Mouse (Mus musculus) midbrain, embryonic 13.5 days (tissue): ENCODE measurements around the gene Ttc30b. TPM values are rescaled to one million over a fixed set of nuclear protein-coding genes. Genes with fewer than 3 reads are reported as not detected.
"Not testable (repeated sequence)": the region's sequence is repeated elsewhere in the genome, so short reads cannot be mapped to it uniquely, and the experiment has no call there.

ENCODE experiments used
- ATAC-seq: fragments of 200-750 bp; cut with Nextera tagmentation; 2 replicates; pipeline ENCODE4 v1.8.0; 2017; ENCODE audit warnings: mild to moderate bottlenecking, moderate TSS enrichment, moderate library complexity
- H3K27ac ChIP-seq: fragments of 300-500 bp; sonication (generic); 2 replicates; pipeline ENCODE4 v1.5.1; 2015; ENCODE audit warnings: inconsistent platforms, mild to moderate bottlenecking, moderate library complexity
- H3K27me3 ChIP-seq: fragments of 300-500 bp; sonication (generic); 2 replicates; pipeline ENCODE4 v1.6.1; 2015; ENCODE audit warnings: mild to moderate bottlenecking, inconsistent platforms
- H3K36me3 ChIP-seq: fragments of 300-500 bp; sonication (generic); 2 replicates; pipeline ENCODE4 v1.6.1; 2015; ENCODE audit warnings: mild to moderate bottlenecking, inconsistent platforms
- H3K4me1 ChIP-seq: fragments of 300-500 bp; sonication (generic); replicated peaks from 2 replicates; pipeline ENCODE4 v1.6.1; 2015; ENCODE audit warnings: inconsistent platforms
- H3K4me2 ChIP-seq: fragments of 300-500 bp; sonication (generic); replicated peaks from 2 replicates; pipeline ENCODE4 v1.6.1; 2015; ENCODE audit warnings: moderate library complexity, mild to moderate bottlenecking, inconsistent platforms
- H3K4me3 ChIP-seq: fragments of 300-500 bp; sonication (generic); replicated peaks from 2 replicates; pipeline ENCODE4 v1.5.1; 2015; ENCODE audit warnings: mild to moderate bottlenecking, inconsistent platforms
- H3K9ac ChIP-seq: fragments of 300-500 bp; sonication (generic); replicated peaks from 2 replicates; pipeline ENCODE4 v1.6.1; 2015; ENCODE audit warnings: mild to moderate bottlenecking, inconsistent platforms
- H3K9me3 ChIP-seq: fragments of 300-500 bp; sonication (generic); 2 replicates; pipeline ENCODE4 v1.6.1; 2016; ENCODE audit warnings: mild to moderate bottlenecking, inconsistent platforms
- WGBS: fragments of 180-500 bp; shearing (Covaris S2); methylation state at CpG from one replicate; pipeline ENCODE4 v1.1.7; 2015; 5-methylcytosine and 5-hydroxymethylcytosine counted together
- polyA plus RNA-seq: library from polyadenylated mRNA; unstranded; fragments of >200 nt; fragmentation: Nextera tagmentation; extraction: Ambion mirVana; gene quantifications from 2 replicates; pipeline ENCODE4 v1.2.1, GENCODE M21; 2015

The Ttc30b gene
- 15.3 and 15.7 TPM in 2 replicates for polyA plus RNA-seq

- H3K9me3 ChIP-seq, result no peaks in the 10 kb centered on the region
These were observed at the start of gene Ttc30b for GRCm38 (mm10) chr2:75938117-75939063. Gene Ttc30b, minus strand, starts transcription at chr2:75938585.

DNA sequence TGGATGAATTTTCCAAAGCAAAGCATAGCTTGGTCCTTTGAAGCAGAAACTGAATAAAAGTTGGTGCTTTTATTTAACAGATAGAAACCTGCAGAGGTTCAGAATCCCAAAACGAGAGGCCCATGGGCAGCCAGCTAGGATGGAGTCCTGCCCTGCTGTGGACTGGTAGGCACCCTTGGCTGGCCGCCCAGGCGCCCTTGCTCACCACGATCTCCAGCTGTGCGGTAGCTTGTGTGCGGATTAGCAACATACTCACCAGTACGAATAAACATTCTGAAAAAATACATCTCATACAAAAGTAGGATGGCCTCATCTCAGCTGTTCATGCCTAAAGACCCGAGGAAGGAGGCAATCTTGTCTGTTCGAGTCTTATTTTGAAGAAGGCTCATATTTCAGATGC, 49.4 kb upstream of the Ttc30b start:
- no peak overlapping the region for H3K4me3 ChIP-seq
- H3K36me3 ChIP-seq, result no peaks in the 10 kb centered on the region
- no peak for ATAC-seq
- WGBS, result 76% methylated on average over 9 of the region's 9 CpGs
- no peaks in the 10 kb centered on the region for H3K27me3 ChIP-seq
- no peaks in the 10 kb centered on the region for H3K9me3 ChIP-seq
- peaks cover 39% of the 10 kb centered on the region for H3K4me1 ChIP-seq
- no peak overlapping the region for H3K9ac ChIP-seq
- H3K27ac ChIP-seq, result peak overlapping the region; percentile 83
- H3K4me2 ChIP-seq, result no peak overlapping the region

More at GRCm38 (mm10) chr2:75938117-75939063, at the start of gene Ttc30b:
- Histone ChIP-seq H3K4me2 (peak within 1 kb of the TSS; percentile 58), H3K9ac (peak within 1 kb of the TSS; percentile 64), H3K4me3 (peak within 1 kb of the TSS; percentile 55), H3K36me3 (no peaks in the 10 kb centered on the region), H3K27ac (peak within 1 kb of the TSS; percentile 82), H3K4me1 (peaks cover 8% of the 10 kb centered on the region), H3K27me3 (peaks cover 7% of the 10 kb centered on the region; the same call in 1 of the 2 replicates)
- 5% methylated on average over 42 of the region's 42 CpGs for WGBS
- ATAC-seq, result peak; percentile 95

- WGBS, result 6% methylated on average over 2 of the region's 2 CpGs
- Histone ChIP-seq H3K27me3 (no peaks in the 10 kb centered on the region), H3K9me3 (no peaks in the 10 kb centered on the region), H3K36me3 (no peaks in the 10 kb centered on the region), H3K4me3 (no peak overlapping the region), H3K4me1 (peaks cover 35% of the 10 kb centered on the region), H3K4me2 (no peak overlapping the region), H3K27ac (peak overlapping the region; percentile 67), H3K9ac (no peak overlapping the region)
- peak; percentile 74 for ATAC-seq
These were observed 46.7 kb upstream of the Ttc30b start for GRCm38 (mm10) chr2:75985124-75985523.

- WGBS, result 80% methylated on average over 3 of the region's 3 CpGs
- H3K27ac ChIP-seq, result no peak overlapping the region
These were observed 45.5 kb upstream of the Ttc30b start for GRCm38 (mm10) chr2:75983847-75984246.

GRCm38 (mm10) chr2:75983091-75983490, 44.7 kb upstream of the Ttc30b start:
- no peak overlapping the region for H3K9ac ChIP-seq
- ATAC-seq, result no peak
- no peaks in the 10 kb centered on the region for H3K36me3 ChIP-seq
- no peak overlapping the region for H3K27ac ChIP-seq
- no peaks in the 10 kb centered on the region for H3K9me3 ChIP-seq
- H3K4me1 ChIP-seq, result peaks cover 20% of the 10 kb centered on the region
- H3K4me3 ChIP-seq, result no peak overlapping the region
- WGBS, result 97% methylated on average over 3 of the region's 3 CpGs
- H3K4me2 ChIP-seq, result no peak overlapping the region
- no peaks in the 10 kb centered on the region for H3K27me3 ChIP-seq

More at GRCm38 (mm10) chr2:75983847-75984246, 45.5 kb upstream of the Ttc30b start:
- no peak for ATAC-seq
- Histone ChIP-seq H3K4me2 (no peak overlapping the region), H3K9me3 (no peaks in the 10 kb centered on the region), H3K4me1 (peaks cover 27% of the 10 kb centered on the region), H3K4me3 (no peak overlapping the region), H3K9ac (no peak overlapping the region), H3K36me3 (no peaks in the 10 kb centered on the region), H3K27me3 (no peaks in the 10 kb centered on the region)

- ATAC-seq, result no peak
- 95% methylated on average over 4 of the region's 4 CpGs for WGBS
- Histone ChIP-seq H3K9me3 (no peaks in the 10 kb centered on the region), H3K27ac (no peak overlapping the region), H3K27me3 (no peaks in the 10 kb centered on the region), H3K4me3 (no peak overlapping the region), H3K9ac (no peak overlapping the region), H3K36me3 (no peaks in the 10 kb centered on the region), H3K4me2 (no peak overlapping the region), H3K4me1 (peaks cover 15% of the 10 kb centered on the region)
These were observed 44.2 kb upstream of the Ttc30b start for GRCm38 (mm10) chr2:75982626-75983025.

GRCm38 (mm10) chr2:75981440-75982081, 43.2 kb upstream of the Ttc30b start, which contains the start of gene Ttc30a1:
Gene Ttc30a1, minus strand, starts transcription at chr2:75981967.
- ATAC-seq, result peak; percentile 78
- H3K27me3 ChIP-seq, H3K36me3 ChIP-seq, H3K9me3 ChIP-seq, H3K27ac ChIP-seq: not testable (repeated sequence)
- WGBS, result 2% methylated on average over 33 of the region's 34 CpGs
- H3K4me2 ChIP-seq, result peak within 1 kb of the TSS; percentile 68
- peak within 1 kb of the TSS; percentile 49 for H3K4me3 ChIP-seq
- H3K9ac ChIP-seq, result peak within 1 kb of the TSS; percentile 52; the same call in 1 of the 2 replicates
- peaks cover 12% of the 10 kb centered on the region for H3K4me1 ChIP-seq

GRCm38 (mm10) chr2:75980933-75981439, 42.6 kb upstream of the Ttc30b start:
- not testable (repeated sequence) for ATAC-seq, H3K36me3 ChIP-seq, H3K27ac ChIP-seq, H3K27me3 ChIP-seq, H3K4me1 ChIP-seq, H3K9ac ChIP-seq, H3K9me3 ChIP-seq
- 97% methylated on average over 13 of the region's 13 CpGs for WGBS
- Histone ChIP-seq H3K4me3 (peak overlapping the region; percentile 49), H3K4me2 (peak overlapping the region; percentile 68)

- H3K4me2 ChIP-seq, result 0 out of 2 replicates have a peak within 1 kb of the TSS, but pooled peaks have one; percentile 19
- not testable (repeated sequence) for H3K36me3 ChIP-seq, H3K27me3 ChIP-seq, H3K9me3 ChIP-seq, H3K27ac ChIP-seq, H3K4me1 ChIP-seq, H3K9ac ChIP-seq, H3K4me3 ChIP-seq
- WGBS, result 28% methylated on average over 19 of the region's 24 CpGs
- ATAC-seq, result peak; percentile 34; the same call in 1 of the 2 replicates
These were observed 39.5 kb upstream of the Ttc30b start, which contains the start of gene Ttc30a2 for GRCm38 (mm10) chr2:75977752-75978368. Gene Ttc30a2, minus strand, starts transcription at chr2:75978170.

DNA sequence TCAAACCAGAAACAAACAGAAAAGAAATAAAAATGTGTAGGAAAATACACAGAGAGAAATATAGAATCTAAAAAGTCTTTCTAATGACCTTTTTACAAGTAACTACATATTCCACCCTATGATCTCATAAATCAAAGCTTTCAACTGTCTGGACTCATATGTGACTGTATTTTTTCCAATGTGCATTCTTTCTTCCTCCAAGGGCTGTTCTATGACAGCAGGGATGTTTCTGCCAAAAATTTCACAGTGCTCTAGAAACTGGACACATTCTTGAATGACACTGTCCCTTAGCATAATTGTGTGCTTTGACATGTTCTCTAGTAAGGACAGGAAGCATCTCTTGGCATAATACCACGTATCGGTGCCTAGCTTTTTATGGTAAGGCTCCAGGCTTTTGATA, 37.7 kb upstream of the Ttc30b start:
- not testable (repeated sequence) for H3K9ac ChIP-seq, H3K4me3 ChIP-seq, ATAC-seq, H3K27me3 ChIP-seq, H3K36me3 ChIP-seq, H3K4me1 ChIP-seq, H3K9me3 ChIP-seq, H3K4me2 ChIP-seq, H3K27ac ChIP-seq
- 95% methylated on average over 2 of the region's 2 CpGs for WGBS

DNA sequence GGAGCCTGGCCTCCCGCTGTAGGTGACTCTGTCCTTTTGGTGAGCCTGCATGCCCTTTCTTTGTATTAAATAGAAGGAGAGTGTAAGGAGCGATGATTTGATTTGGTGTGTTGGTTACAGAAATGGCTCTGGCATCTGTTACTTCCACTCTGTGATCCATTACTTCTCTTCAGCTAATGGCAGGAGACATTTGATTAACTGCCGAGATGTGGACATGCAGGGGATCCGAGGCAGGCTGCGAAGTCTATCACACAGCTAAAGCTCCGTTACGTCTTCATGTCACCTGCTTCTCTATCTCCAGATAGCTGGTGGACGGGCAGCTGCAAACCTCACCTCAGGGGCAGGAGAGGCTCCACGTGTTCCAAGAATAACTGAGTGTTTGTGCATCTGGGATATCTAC, 35.7 kb upstream of the Ttc30b start:
- no peak overlapping the region for H3K9ac ChIP-seq
- no peaks in the 10 kb centered on the region for H3K9me3 ChIP-seq
- H3K27me3 ChIP-seq, result no peaks in the 10 kb centered on the region
- no peak overlapping the region for H3K4me2 ChIP-seq
- no peak for ATAC-seq
- H3K27ac ChIP-seq, result no peak overlapping the region
- no peaks in the 10 kb centered on the region for H3K4me1 ChIP-seq
- H3K36me3 ChIP-seq, result no peaks in the 10 kb centered on the region
- WGBS, result 75% methylated on average over 9 of the region's 9 CpGs
- H3K4me3 ChIP-seq, result no peak overlapping the region
